Mouse (Mus musculus) heart, postnatal 0 days (tissue): ENCODE measurements around the gene Tbc1d24. TPM values are rescaled to one million over a fixed set of nuclear protein-coding genes. Genes with fewer than 3 reads are reported as not detected.

Experiments used
- ATAC-seq: fragments of 200-750 bp; cut with Nextera tagmentation; 2 replicates; pipeline ENCODE4 v1.8.0; 2017; ENCODE audit warnings: low read depth, moderate number of reproducible peaks, moderate library complexity; ENCODE audit not compliant: insufficient read depth
- DNase-seq: peaks from one replicate; pipeline ENCODE4 v3.0.0-alpha.2; 2016; ENCODE audit warnings: low spot score
- H3K27ac ChIP-seq: fragments of 300-500 bp; sonication (generic); 2 replicates; pipeline ENCODE4 v1.5.1; 2014; ENCODE audit warnings: low read depth, mild to moderate bottlenecking
- H3K27me3 ChIP-seq: fragments of 300-500 bp; sonication (generic); 2 replicates; pipeline ENCODE4 v1.6.1; 2014; ENCODE audit warnings: low read length, mixed read lengths; ENCODE audit not compliant: control insufficient read depth, insufficient read depth
- H3K36me3 ChIP-seq: fragments of 300-500 bp; sonication (generic); replicated peaks from 2 replicates; pipeline ENCODE4 v1.6.1; 2014; ENCODE audit warnings: low read length, mixed read lengths; ENCODE audit not compliant: control insufficient read depth, insufficient read depth
- H3K4me1 ChIP-seq: fragments of 300-500 bp; sonication (generic); 2 replicates; pipeline ENCODE4 v1.6.1; 2014; ENCODE audit warnings: antibody characterized with exemption; ENCODE audit not compliant: control insufficient read depth, insufficient read depth
- H3K4me2 ChIP-seq: fragments of 300-500 bp; sonication (generic); 2 replicates; pipeline ENCODE4 v1.6.1; 2014; ENCODE audit warnings: low read depth, mild to moderate bottlenecking, low read length, moderate library complexity
- H3K4me3 ChIP-seq: fragments of 300-500 bp; sonication (generic); 2 replicates; pipeline ENCODE4 v1.5.1; 2014; ENCODE audit warnings: low read depth, low read length
- H3K9ac ChIP-seq: fragments of 300-500 bp; sonication (generic); replicated peaks from 2 replicates; pipeline ENCODE4 v1.6.1; 2014; ENCODE audit warnings: low read depth, low read length, mixed read lengths
- H3K9me3 ChIP-seq: fragments of 300-500 bp; sonication (generic); replicated peaks from 2 replicates; pipeline ENCODE4 v1.6.1; 2016; ENCODE audit warnings: low read length; ENCODE audit not compliant: control insufficient read depth
- CTCF ChIP-seq: IDR thresholded peaks from 2 replicates; pipeline ENCODE4 v1.5.1; 2016; ENCODE audit warnings: antibody characterized with exemption, control low read depth, low read depth
- EP300 ChIP-seq: IDR thresholded peaks from 2 replicates; pipeline ENCODE4 v1.6.1; 2016; ENCODE audit warnings: antibody characterized with exemption, low read depth
- WGBS: fragments of 180-500 bp; shearing (Covaris S2); extraction: QIAGEN DNeasy Blood & Tissue Kit; methylation state at CpG from one replicate; pipeline ENCODE4 v1.1.7; 2014; 5-methylcytosine and 5-hydroxymethylcytosine counted together
- polyA plus RNA-seq: library from polyadenylated mRNA; unstranded; fragments of >200 nt; fragmentation: Nextera tagmentation; extraction: Ambion mirVana; gene quantifications from 2 replicates; pipeline ENCODE4 v1.2.1, GENCODE M21; 2015
- total RNA-seq: library from RNA; depleted of rRNA; stranded (reverse); fragments of >200 nt; gene quantifications from 2 replicates; pipeline ENCODE4 v1.2.3, GENCODE M21; 2014; ENCODE audit warnings: low replicate concordance

Gene Tbc1d24
- total and polyA plus RNA-seq, 2 experiments from 2014 or later: 2.8 to 19.3 TPM

DNA sequence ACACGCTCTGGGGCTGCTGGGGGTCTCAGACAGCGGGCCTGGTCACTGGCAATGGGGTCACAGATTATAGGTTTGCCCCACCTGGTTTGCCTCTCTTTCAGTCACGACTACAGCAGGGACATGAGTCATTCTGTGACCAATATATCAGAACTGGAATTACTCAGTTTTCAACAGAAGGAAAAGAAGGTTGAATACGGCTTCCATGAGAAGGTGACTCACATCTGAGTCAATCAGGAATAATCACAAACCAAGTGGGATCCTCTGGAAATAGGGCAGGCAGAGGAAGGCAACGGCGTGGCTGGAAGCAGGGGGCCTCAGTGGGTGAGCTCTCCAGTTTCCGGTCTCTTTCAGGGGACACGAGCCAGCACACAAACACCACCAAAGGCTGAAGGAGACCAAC, 38.7 kb upstream of the Tbc1d24 start:
- H3K4me1 ChIP-seq: no peaks in the 10 kb centered on the region
- DNase-seq (no peak), ATAC-seq (no peak)
- peaks cover 81% of the 10 kb centered on the region for H3K36me3 ChIP-seq
- H3K9ac ChIP-seq: no peak overlapping the region
- H3K9me3 ChIP-seq: 0 out of 2 replicates have a peak, but pooled peaks cover 9% of the 10 kb centered on the region
- WGBS: 98% methylated on average over 8 of the region's 8 CpGs
- H3K27me3 ChIP-seq: no peaks in the 10 kb centered on the region
- H3K4me2 ChIP-seq: no peak overlapping the region
- TF ChIP-seq CTCF (no peak), EP300 (no peak)
- H3K4me3 ChIP-seq: no peak overlapping the region
- no peak overlapping the region for H3K27ac ChIP-seq

DNA sequence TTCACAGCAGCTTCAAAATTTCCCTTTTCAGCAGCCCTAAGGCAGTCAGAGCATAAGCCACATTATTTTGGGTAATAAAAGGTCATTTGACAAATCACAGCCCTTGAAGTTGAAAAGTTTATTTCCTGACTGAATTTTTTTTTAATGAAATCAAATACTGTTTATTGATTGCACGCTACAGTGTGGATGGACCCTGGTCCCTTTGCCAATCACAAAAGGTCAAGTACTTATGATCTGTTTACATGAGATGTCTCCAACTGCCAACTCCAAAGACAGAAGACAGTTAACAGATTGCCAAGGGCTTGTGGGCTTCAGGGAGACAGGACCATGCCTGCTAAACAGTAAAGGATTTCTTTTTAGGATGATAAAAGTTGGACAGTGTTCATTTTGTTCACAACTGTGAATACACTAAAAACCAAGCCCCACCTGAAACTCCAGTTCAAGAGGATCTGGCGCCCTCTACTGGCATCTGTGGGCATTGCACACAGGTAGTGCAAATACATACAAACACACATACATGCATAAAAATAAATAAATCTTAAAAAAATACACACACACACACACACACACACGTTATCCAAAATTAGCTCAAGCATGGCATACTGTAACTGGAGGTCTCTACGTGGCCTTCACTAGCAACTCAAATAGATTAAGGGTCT, 38.1 kb upstream of the Tbc1d24 start:
- WGBS: 89% methylated on average over 4 of the region's 4 CpGs
- peaks cover 86% of the 10 kb centered on the region for H3K36me3 ChIP-seq

DNA sequence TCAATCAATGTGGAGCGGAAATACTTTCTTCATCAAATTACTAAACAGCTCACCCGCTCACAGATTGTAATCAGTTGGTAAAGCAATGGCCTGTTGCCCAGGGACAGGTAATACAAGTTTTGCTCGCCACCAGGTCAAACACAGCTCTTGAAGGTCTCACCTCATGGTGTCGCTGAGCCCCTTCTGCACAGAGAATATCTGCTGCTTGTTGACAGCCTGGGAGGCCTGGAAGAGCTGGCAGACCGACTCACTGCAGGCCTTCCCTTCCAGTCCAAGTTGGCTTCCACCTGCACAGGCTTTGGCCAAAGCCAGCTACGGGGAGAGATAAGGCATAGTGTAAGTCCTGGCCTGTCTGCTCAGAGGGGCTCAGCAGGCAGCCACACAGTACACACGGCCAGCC, 31.6 kb upstream of the Tbc1d24 start:
- no peak for DNase-seq
- H3K9me3 ChIP-seq: no peaks in the 10 kb centered on the region
- H3K9ac ChIP-seq: no peak overlapping the region

More for the DNA sequence above, 38.1 kb upstream of the Tbc1d24 start:
- Histone ChIP-seq H3K27me3 (no peaks in the 10 kb centered on the region), H3K27ac (no peak overlapping the region), H3K4me2 (no peak overlapping the region), H3K4me3 (no peak overlapping the region), H3K4me1 (no peaks in the 10 kb centered on the region), H3K9ac (no peak overlapping the region), H3K9me3 (0 out of 2 replicates have a peak, but pooled peaks cover 9% of the 10 kb centered on the region)
- DNase-seq: no peak
- ATAC-seq: no peak
- no peak for TF ChIP-seq EP300
- peak; percentile 48 for TF ChIP-seq CTCF

DNA sequence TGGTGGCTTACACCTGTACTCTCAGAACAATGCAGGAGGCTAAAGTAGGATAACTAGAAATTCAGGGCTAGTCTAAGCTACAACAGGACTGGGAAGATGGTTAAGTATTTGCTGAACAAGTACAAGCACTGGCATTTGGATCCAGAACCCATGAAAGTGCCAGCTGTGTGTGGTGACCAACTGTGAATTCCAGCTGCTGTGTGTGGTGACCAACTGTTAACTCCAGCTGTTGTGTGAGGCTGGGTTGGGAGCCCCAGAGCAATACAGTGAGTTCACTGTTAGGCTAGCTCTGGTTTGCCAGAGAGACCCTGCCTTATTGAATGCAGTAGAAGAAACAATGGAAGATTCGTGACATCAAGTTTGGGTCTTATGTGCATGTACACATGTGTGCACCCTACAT, 31.1 kb upstream of the Tbc1d24 start:
- H3K4me2 ChIP-seq: no peak overlapping the region
- peaks cover 92% of the 10 kb centered on the region for H3K36me3 ChIP-seq
- H3K4me1 ChIP-seq: no peaks in the 10 kb centered on the region
- no peak for ATAC-seq
- no peak overlapping the region for H3K4me3 ChIP-seq
- 96% methylated on average over 1 of the region's 1 CpGs for WGBS
- H3K27ac ChIP-seq: no peak overlapping the region
- no peaks in the 10 kb centered on the region for H3K27me3 ChIP-seq
- no peak for TF ChIP-seq CTCF
- TF ChIP-seq EP300: no peak
- no peak overlapping the region for H3K9ac ChIP-seq
- no peaks in the 10 kb centered on the region for H3K9me3 ChIP-seq
- no peak for DNase-seq

More for the DNA sequence above, 31.6 kb upstream of the Tbc1d24 start:
- no peaks in the 10 kb centered on the region for H3K27me3 ChIP-seq
- no peaks in the 10 kb centered on the region for H3K4me1 ChIP-seq
- ATAC-seq: peak; percentile 75
- peaks cover 93% of the 10 kb centered on the region for H3K36me3 ChIP-seq
- no peak overlapping the region for H3K4me3 ChIP-seq
- no peak overlapping the region for H3K4me2 ChIP-seq
- 64% methylated on average over 7 of the region's 7 CpGs for WGBS
- no peak overlapping the region for H3K27ac ChIP-seq
- TF ChIP-seq CTCF: peak; percentile 30
- no peak for TF ChIP-seq EP300

DNA sequence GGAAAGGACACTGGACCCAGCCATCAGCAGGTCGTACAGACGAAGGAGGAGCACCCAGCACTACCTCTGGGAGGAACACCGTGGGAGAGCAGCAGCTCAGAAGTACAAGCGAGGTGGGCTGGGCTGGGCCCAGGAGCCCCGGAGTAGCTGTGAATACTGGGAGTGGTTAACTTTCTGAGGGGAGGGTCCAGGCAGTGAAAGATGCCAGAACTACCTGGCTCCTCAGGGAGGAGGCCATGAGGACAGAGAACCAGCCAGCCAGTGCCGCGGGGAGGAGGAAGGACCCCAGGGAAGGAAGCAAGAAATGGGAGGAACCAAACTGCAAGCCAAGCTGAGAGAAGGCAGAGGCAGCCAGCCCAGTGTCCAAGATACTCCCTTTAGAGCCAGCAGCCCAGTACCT, 22.6 kb upstream of the Tbc1d24 start:
- Histone ChIP-seq H3K36me3 (peaks cover 90% of the 10 kb centered on the region), H3K9ac (no peak overlapping the region), H3K4me2 (no peak overlapping the region), H3K4me1 (no peaks in the 10 kb centered on the region), H3K27me3 (no peaks in the 10 kb centered on the region), H3K27ac (no peak overlapping the region), H3K4me3 (no peak overlapping the region), H3K9me3 (no peaks in the 10 kb centered on the region)
- no peak for ATAC-seq
- WGBS: 82% methylated on average over 7 of the region's 7 CpGs
- DNase-seq: no peak
- TF ChIP-seq EP300 (no peak), CTCF (no peak)

DNA sequence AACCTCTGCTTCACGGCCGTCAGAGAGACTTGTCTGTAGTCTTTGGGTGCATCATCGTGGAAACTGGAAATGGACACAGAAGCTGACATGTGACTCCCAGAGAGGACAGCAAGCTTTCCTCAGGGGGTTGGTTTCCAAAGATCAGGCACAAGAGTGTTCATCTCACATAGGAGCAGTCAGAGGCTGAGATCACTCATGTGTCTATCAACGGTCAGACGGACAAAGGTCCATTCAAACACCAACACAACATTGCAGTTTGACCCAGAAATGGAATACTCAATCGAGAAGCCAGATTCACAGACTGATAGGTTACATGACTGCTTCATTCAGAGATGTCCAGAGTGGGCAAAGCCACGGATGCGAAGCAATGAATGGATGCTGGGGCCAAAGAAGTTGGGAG, 21.4 kb upstream of the Tbc1d24 start:
- no peak overlapping the region for H3K9ac ChIP-seq
- H3K27ac ChIP-seq: no peak overlapping the region
- H3K9me3 ChIP-seq: no peaks in the 10 kb centered on the region
- ATAC-seq: no peak
- TF ChIP-seq CTCF (no peak), EP300 (no peak)
- H3K4me3 ChIP-seq: no peak overlapping the region
- DNase-seq: no peak
- 86% methylated on average over 8 of the region's 8 CpGs for WGBS
- peaks cover 83% of the 10 kb centered on the region for H3K36me3 ChIP-seq
- no peaks in the 10 kb centered on the region for H3K4me1 ChIP-seq
- no peak overlapping the region for H3K4me2 ChIP-seq
- no peaks in the 10 kb centered on the region for H3K27me3 ChIP-seq
